Mouse (Mus musculus): ENCODE results near the gene Dnaic1. TPM values are rescaled to one million over a fixed set of nuclear protein-coding genes. Genes with fewer than 3 reads are reported as not detected.
A peak's percentile ranks its signal among the peaks of the same experiment; 100 is the strongest.
"Not testable (repeated sequence)": the region's sequence is repeated elsewhere in the genome, so short reads cannot be mapped to it uniquely, and the experiment has no call there.

Dnaic1 gene
- total RNA-seq, 2 experiments from 2014 or later: 7.2 to 8.0 TPM

DNA sequence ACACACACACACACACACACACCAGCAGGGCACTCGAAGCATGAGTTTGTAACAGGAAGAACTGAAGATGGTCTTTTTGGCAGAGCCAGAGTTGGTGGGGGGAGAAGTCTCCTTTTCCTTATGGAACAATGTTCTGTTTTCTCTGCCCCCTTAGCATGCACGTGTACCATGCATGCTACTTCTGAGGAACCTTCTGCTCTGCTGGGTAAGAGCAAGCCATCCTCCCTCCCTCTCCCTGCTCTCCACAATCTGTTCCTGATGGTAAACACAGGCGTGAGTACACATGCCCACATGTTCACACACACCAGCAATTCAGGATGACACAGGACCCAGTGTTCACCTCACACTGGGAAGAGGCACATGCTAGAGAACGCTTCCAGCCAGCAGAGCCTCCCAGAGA, 111.6 kb downstream of the Dnaic1 start:
- DNase-seq (ENCODE audit: low spot score in 2 of 2): peak in 1 of 2 experiments; percentile 66
- intact Hi-C loops (cut with DNase I): no loop called here

DNA sequence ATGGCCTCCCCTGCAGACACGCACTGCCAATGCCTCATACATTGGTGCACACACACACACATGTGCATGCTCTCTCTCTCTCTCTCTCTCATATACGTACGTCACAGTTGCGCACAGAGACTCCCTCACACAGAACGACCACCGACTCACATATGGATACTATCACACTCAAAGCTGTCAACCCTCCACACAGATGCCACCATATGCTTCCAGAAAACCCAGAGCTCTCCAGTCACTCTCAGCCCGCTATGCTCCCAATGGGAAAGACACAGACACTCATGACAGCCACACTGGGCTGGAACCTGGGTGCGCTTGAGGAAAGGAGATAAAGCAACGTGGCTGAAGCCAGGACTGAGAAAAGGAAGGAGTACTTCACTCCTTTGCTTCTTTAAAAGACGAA, 112.4 kb downstream of the Dnaic1 start:
- intact Hi-C loops (cut with DNase I): no loop called here
- no peak for DNase-seq (ENCODE audit: low spot score in 2 of 2)

DNA sequence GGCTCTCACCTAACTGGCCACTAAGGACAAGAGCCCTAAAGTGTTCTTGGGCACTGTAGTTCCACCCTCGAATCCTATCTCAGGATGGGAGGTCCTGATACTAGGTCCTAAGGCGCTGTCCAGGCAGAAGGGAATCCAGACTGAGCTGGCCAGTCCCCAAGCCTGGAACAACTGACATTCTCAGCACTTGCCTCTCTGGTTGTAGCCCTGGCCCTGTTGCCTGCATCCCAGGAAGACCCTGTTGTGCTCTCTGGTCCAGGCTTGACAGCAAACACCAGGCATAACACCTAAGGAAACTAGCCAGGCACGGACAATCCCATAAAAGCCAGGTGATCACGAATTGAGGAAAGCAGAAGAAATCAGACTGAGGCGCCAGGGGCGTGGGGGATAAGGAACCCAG, 113.2 kb downstream of the Dnaic1 start:
- intact Hi-C loops (cut with DNase I): no loop called here
- no peak for DNase-seq (ENCODE audit: low spot score in 2 of 2)

DNA sequence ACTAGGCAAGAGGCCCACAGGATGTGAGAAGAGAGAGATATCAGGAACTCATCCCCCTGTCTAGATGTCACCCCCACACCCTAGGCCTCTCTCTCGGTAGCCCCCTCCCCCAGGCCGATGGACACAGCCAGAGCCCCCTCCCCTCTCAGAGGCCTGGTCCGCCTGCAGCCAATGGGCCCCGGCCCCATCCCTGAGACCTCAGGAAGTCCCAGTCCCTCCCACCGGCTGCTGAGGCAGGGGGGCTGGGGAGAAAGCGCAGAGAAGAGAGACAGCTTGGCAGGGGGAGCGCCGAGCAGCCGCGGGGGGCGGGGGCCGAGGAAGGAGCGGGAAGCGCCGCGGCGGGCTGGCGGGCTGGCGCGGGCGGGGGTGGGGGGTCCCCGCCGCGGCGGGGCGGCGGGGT, 113.7 kb downstream of the Dnaic1 start:
- intact Hi-C loops (cut with DNase I); DNase-seq (ENCODE audit: low spot score in 2 of 2): not testable (repeated sequence)

DNA sequence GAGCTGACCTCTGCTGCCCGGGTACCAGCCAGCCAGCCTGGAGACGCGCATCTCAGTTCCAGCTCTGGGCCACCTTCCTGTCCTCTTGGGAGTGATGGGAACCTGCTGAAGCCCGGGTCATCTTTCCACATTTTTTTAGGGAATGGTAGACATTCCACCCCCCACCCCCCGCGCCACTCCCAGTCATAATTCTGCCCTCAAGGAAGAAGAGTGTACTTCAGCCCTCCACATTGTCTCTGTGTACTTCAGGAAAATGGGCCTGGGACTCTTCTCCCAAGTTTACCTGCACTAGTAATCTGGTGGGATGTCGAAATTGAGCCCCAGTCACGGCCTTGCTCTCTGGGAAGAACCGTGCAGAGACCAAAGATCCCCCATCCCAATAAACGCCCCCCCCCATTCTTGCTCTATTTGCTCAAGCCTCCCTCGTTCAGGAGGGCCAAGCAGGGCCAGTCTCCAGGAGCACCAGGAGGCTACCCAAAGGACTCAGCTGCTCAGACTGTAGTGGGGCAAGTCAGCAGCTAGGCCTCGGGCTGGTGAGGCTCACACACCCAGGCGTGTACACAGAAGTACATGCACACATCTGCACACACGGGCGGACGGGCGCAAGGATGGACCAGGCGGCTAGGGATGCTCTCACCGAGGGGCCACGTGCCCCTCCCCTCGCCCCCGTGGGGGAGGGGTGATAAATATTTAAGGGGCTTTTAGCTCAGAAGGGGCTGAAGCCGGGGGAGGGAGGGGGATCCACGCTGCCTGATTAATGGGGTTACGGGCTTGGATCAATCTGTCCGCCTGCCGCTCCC, 114.8 kb downstream of the Dnaic1 start:
- DNase-seq (ENCODE audit: low spot score in 2 of 2); intact Hi-C loops (cut with DNase I): not testable (repeated sequence)

DNA sequence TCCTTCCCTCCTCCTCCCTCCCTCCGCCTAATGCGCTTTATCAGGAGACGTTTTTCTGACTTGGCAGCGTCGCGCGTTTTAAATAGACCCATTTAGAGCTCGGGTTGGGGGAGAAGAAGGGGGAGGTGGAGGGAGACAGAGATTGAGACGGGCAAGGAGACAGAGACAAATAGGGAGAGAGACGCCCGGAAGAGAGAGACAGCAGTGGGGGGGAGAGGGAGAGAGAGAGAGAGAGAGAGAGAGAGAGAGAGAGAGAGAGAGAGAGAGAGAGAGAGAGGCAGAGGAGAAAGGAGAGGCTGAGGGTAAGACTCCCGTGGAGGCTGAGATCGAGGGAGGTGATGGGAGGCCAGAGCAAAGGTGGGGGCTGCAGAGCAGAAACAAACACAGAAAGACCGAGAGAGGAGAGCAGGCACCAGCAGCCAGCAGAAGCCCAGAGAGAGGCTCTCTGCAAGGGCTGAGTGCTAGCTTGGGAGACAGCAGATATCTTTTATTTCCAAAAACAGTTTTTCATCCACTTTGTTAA, 115.4 kb downstream of the Dnaic1 start:
- DNase-seq (ENCODE audit: low spot score in 2 of 2); intact Hi-C loops (cut with DNase I): not testable (repeated sequence)

DNA sequence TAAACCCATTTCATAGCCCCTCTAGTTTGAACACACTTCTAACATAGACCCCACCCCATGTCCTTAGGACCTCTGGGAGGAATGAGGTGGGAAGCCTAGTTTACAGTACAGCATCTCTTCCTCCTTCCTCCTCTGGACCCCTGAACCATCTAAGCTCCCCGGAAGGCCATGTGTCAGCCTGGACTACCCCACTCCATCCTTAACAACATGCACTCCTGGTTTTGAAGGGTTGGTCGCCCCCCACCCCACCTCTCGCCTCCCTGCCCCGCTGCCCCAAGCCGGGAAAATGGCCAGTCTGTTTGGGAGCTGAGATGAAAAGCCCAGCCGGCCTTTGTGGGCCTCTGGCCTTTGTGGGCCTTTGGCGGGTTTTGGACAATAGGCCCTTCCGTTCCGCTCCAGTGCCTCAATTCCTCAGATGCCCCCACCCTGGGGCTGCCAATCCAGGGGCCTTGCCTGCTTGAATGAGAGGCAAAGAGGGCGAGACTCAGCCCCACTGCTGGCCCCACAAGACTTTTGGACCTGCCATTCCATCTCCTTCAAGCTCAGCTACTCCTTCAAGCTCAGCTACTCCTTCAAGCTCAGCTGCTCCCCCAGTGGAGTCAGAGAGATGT, 116.4 kb downstream of the Dnaic1 start:
- DNase-seq (ENCODE audit: low spot score in 2 of 2); intact Hi-C loops (cut with DNase I): not testable (repeated sequence)

Other genes starting within 250 kb of the Dnaic1 start
- gene Ubap1, start 220.8 kb upstream of the Dnaic1 start, total RNA-seq (2021): 10 to 100 TPM; 47.5 to 48.4 TPM
- gene Kif24, start 104.9 kb upstream of the Dnaic1 start, total RNA-seq (2021): 1 to 10 TPM; 1.0 to 1.1 TPM
- 10 to 100 TPM; 24.7 to 26.4 TPM for gene Nudt2, start 104.6 kb upstream of the Dnaic1 start, total RNA-seq (2021)
- 10 to 100 TPM; 31.6 to 36.9 TPM for gene AI464131, start 66.7 kb upstream of the Dnaic1 start, total RNA-seq (2021)
- 1 to 10 TPM; 3.9 to 5.8 TPM for gene 1110017D15Rik, start 52.4 kb upstream of the Dnaic1 start, total RNA-seq (2021)
- gene Fam219a, start 237 bp upstream of the Dnaic1 start, total RNA-seq (2021): 100 to 1,000 TPM; 203 to 209 TPM
- 10 to 100 TPM; 54.4 to 63.0 TPM for gene Enho, start 70.5 kb downstream of the Dnaic1 start, total RNA-seq (2021)
- gene Cntfr, start 127.3 kb downstream of the Dnaic1 start, total RNA-seq (2021): 100 to 1,000 TPM in 1 of 2 experiments, 10 to 100 TPM in 1; 98.9 to 109 TPM
- 10 to 100 TPM; 35.8 to 43.8 TPM for gene Il11ra1, start 130.2 kb downstream of the Dnaic1 start, total RNA-seq (2021)
- gene Rpp25l, start 143.8 kb downstream of the Dnaic1 start, total RNA-seq (2021): 10 to 100 TPM; 26.8 to 31.3 TPM
- gene Dctn3, start 153.4 kb downstream of the Dnaic1 start, total RNA-seq (2021): 100 to 1,000 TPM; 174 to 191 TPM
- gene Arid3c, start 161.4 kb downstream of the Dnaic1 start, total RNA-seq (2021): under 1 TPM in 1 of 2 experiments, not detected in 1; 0.43 TPM
- 100 to 1,000 TPM in 1 of 2 experiments, 10 to 100 TPM in 1; 93.2 to 103 TPM for gene Galt, start 185.5 kb downstream of the Dnaic1 start, total RNA-seq (2021)
- 10 to 100 TPM; 60.0 to 66.5 TPM for gene Sigmar1, start 186.4 kb downstream of the Dnaic1 start, total RNA-seq (2021)
- 100 to 1,000 TPM; 261 to 267 TPM for gene Ccl27a, start 204.5 kb downstream of the Dnaic1 start, total RNA-seq (2021)